Mouse (Mus musculus) heart, postnatal 0 days (tissue): Measurements from ENCODE around the gene Fam163b.

Experiments
- CTCF ChIP-seq: IDR thresholded peaks from 2 replicates; pipeline ENCODE4 v1.5.1; 2016; ENCODE audit warnings: antibody characterized with exemption, control low read depth, low read depth
- EP300 ChIP-seq: IDR thresholded peaks from 2 replicates; pipeline ENCODE4 v1.6.1; 2016; ENCODE audit warnings: antibody characterized with exemption, low read depth

GRCm38 (mm10) chr2:27096341-27096981, 45.8 kb downstream of the Fam163b start:
- TF ChIP-seq CTCF: no peak
- no peak for TF ChIP-seq EP300
